Mouse (Mus musculus) urinary bladder, postnatal 10 days (tissue): ENCODE results near the gene Vasn.

ENCODE experiments used
- DNase-seq: peaks from one replicate; pipeline ENCODE4 v3.0.0; 2022; ENCODE audit warnings: low spot score

The Vasn gene

DNA sequence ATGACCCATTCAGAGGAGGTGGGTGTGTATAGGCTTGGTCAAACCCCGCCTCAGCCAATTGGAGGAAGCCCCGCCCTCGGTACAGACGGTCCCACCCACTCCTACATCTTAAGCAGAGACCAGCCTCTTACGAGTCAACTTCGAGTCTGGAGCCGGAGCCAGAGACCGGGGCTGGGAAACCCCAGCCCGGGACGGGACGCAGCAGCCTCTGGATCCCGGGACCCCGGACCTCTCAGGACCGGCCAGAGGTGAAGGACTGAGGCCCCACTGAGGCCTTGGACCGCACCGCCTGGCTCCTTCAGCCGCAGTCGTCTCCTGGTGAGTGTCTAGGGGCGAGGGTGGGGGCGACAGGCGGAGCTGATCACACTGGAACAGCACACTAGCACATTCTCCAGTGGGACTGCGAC lies at the start of gene Vasn, which contains the start of gene Dnaja3:
TSS of gene Vasn (plus strand) at position 111 of the 407 bp plus-strand sequence.
TSS of gene Dnaja3 (plus strand) at position 159 of the 407 bp plus-strand sequence.
- peak; percentile 58 for DNase-seq

DNA sequence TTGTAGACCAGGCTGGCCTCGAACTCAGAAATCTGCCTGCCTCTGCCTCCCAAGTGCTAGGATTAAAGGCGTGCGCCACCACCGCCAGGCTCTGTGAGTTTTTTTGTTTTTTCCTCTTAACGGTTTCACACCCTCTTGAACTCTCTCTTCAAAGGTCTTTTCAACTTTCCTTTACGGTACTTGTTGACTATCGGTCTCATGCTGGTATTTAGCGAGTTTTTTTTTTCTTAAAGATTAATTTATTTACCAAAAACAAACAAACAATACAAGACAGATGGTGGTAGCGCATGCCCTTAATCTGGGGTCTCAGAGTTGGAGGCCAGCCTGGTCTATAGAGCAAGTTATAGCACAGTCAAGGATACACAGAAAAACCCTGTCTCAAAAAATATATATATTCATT lies 49.5 kb upstream of the Vasn start:
- no peak for DNase-seq

DNA sequence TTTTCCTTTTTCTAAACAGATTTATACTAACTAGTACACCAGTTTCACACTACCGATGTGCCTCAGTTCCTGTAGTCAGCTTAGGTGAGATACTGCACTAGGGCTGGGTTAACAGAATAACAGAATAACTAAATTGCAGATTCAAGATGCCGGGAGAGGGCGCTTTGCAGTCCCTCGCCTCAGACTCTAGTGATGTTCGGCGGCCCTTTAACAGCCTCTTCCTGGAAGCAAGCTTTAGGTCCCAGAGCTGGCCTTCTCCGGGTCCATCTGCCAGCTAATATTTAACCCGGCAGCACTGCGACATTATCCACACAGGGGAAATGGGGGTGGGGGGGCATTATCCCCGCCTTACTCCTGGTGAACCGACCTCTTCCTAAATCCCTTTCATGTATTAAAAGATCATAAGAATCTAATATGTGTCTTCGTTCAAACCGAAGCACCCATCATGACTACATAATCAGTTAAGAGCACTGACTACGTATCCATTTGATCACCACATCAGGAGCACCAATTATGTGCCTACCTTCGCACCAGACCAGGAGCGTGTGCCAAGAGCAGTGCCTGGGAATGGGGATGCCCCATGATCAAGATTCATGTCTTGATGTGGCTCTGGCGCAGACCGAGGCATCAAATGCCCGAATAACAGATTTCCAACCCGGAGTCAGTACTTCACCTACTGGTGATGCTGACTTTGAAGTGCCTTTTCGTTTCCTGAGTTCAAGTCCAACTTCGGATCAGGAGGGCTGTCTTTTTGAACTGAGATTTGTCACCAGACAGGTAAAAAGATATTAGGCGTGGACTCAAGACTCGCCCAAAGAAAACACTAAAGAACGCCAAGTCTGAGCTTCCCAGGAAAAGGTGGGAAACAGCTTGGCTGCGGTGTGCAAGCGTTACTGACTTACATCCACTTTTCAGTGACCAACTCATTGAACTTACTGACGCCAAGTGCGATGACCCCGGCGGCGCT lies 46.5 kb upstream of the Vasn start:
- no peak for DNase-seq

DNA sequence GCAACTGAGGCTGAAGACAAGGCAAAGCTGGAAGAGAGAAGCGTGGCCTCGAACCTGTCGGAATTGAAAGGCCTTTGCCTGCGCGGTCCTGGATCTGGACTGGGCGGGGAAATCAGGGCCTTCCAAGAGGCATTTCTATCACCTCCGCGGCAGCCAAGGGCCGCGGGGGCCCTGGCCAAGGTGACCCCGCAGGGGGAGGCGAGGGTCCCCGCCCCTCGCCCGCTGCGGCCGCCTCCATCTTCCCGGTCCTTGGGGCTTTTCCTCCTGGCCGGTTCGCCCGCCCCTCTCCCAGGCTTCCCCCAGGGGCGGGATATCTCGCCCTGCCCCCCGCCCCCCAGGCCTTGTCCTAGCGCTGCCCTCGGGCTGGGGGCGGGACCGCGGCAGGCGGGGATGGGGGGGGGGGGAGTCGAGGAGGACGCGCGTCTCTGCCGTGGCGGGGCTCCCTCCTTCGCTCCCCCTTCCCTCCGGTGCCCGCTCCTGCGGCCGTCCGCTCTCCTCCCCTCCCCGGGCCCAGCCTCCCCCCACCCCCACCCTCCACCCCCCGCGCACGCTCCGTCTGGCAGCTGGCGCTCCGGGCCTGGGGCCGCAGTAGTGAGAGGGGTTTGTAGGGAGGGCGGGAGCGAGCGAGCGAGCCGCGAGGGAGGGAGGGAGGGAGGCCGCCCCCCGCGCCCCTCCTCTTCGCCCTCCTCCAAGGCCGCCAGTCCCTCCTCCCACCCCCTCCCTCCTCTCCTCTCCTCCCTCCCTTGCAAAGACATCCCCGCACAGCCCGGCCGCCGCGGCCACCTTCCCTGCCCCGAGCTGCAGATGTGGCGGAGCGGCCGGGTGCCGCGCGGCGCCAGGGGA lies 45.5 kb upstream of the Vasn start, which contains the start of gene Glis2:
TSS of gene Glis2 (plus strand) at position 743 of the 843 bp plus-strand sequence.
- no peak for DNase-seq

DNA sequence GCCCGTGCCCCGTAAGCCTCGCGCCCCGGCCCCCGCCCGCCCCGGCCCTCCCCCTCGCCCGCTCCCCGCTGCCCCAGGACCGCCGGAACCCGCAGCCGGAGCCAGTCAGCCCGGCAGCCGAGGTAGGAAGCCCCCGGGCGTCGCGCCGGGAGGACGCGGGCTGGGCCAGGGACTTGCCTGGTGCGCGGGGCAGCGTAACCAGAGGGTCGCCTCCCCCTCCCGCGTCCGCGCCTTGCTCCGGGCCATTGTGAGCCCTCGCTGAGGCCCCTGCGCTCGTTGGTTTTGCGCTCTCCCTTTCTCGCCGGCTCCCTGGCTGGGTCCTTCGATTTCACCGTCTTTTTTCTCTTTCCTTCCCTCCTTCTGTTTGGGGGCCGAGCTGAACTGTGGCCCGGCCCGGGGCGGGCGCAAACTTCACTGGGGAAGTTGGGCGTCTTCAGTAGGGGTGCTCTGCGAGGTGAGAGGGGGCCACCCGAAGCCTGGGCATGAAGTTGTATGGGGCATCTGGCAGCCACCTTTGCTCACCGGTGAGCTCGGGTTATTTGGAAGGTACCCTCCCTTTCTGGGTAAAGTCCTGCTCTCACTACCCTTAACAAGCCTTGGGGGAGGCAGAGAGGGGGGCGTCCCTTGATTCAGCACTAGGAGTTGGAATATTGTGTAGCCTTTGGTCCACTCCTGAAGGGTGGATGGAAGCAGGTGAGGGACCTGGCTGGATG lies 44.8 kb upstream of the Vasn start:
- no peak for DNase-seq

DNA sequence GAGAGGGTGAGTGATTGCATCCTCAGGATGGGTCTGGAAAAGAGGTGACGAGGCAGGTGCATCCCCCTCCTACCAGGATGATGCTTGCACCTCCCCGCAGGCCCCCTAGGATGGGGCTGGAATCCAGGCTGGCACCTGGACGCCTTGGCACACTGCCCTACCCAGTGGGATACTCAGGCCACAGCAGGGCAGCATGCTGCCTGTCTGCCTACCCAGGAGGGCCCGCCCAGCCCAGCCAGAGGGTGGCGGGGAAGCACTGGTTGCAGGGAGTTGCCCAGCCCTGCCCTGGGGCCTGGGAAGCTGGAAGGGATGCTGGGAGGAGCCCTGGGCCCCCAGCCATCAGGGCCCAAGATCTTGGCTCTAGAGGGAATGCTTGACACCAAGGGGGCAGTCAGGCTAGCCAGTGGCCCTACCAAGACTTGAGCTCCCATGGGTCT lies 44.2 kb upstream of the Vasn start:
- DNase-seq = no peak

DNA sequence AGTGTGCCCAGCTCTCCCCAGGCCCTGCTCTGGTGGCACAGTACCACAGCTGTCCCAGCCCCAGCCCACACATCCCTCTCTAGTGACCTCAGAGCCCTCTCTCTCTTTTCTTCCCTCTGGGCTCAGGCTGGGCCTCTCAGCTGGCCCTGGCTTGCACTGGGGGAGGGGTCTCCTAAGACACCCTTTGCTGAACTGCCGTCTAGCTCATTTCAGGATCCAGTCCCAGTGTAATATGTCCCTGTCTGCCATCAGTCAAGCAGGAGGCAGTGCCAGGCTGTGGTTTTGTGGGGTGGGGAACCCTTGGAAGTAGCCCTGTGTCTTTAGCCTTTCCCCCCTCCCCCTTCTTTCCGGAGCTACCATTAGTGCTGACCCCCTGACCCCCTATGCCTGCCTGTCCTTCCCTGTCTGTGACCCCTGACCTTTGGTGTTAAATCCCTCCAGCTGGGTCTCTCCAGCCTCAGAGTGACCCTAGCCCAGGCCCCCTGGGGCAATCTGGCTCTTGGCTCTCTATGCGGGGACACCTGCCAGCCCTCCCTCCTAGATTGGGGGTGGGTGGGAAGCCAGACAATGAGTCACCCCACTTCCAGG lies 43.5 kb upstream of the Vasn start:
- DNase-seq = no peak

DNA sequence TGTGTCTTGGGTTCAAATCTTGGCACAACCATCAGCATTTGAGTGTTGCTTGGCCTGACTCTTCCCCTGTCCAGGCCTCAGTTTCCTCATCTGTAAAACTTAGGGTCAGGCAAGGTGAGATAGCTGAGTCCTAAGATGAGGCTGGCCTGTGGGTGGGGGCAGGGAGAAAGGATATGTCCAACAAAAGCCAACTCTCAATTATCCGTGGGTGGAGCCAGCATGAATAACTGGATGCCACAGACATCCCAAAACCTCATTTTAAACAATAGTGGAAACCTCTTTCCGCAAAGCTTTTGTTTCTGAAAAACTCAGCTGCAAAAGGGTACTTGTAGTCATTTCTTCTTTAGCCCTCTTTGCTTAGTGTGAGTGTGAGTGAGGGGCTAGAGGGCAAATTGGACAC lies 42.9 kb upstream of the Vasn start:
- DNase-seq = no peak

DNA sequence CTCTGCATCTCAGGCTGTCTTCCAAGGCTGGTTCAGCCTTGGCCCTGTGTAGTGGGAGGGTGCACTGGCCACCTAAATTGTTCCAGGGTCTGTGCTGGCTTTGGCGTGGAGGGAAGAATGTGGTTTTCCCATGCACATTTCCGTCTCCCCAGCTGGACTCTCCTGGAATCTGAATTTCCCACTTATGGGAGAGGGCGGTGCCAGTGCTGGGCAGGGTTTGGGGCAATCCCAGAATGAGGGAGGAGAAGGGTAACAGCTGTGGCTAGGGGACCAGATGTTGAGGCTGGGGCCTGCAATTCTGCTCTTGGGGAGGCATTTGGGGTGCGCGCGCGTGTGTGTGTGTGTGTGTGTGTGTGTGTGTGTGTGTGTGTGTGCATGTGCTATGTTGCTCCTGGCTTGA lies 42.4 kb upstream of the Vasn start:
- no peak for DNase-seq

DNA sequence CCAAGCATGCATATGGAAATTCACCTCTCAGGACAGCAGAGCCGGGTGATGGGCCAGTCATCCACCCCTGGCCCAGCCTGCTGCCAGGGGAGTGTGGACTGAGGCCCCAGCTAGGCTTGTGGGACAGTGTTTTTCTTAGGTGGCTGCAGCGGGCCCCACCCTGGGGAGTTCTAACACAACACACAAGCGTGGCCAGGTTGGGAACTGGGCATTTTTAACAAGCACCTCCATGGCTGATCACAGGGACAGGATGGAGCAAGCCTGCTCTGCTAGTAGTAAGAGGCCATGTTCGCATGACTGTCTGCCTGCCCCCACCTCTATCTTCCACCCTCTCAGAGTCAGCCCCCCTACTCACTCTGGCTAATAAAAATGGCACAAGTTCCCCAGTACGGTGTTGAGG lies 41.7 kb upstream of the Vasn start:
- no peak for DNase-seq

DNA sequence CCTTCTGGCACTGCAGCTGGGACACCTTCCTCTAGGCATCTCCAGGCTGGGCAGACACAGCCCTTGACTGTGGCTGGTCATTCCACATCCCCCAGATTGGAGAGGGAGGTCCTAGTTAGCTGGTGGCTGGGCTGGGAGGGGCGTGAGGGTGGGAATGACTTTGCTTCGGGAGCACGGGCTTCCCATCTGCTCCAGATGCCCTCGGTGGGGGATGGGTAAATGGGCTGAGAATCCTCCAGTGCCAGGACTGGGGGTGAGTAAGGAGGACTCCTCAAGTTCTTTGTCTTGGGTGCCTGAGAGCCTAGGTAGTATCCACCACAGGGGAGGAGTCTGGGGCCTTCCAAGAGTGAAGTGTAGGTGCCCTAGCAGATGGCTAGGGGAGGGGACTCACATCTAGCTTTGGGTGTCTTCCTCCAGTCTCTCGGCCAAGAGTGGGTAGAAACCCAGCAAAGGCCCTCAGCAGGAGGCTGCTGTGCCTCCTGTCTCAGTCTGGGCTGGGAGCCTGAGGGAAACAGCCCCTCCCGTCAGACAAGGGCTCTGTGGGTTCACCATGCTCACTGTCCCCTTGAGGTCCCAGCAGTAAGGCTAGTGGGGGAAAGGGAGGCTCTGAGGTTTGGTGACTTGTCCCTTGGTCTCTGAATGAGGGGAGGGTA lies 40.7 kb upstream of the Vasn start:
- peak; percentile 7 for DNase-seq

DNA sequence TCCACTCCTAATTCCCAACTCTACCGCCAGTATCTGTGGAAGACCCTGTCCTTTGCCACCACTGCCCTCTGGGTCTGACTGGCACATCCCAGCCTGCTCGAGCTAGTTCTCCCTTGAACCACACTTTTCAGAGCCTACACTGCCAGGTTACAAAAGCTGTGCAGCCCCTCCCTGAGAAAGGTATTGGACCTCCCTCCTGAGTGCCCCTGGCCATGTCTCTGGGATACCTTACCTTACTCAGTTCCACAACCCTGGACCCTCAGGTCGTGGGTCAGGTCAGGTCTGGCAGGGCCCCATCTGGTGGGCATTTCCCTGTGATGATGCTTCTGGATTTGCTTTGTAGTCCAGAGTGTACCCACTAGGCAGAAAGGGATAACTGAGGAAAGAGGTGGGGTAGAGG lies 40.1 kb upstream of the Vasn start:
- DNase-seq = no peak

DNA sequence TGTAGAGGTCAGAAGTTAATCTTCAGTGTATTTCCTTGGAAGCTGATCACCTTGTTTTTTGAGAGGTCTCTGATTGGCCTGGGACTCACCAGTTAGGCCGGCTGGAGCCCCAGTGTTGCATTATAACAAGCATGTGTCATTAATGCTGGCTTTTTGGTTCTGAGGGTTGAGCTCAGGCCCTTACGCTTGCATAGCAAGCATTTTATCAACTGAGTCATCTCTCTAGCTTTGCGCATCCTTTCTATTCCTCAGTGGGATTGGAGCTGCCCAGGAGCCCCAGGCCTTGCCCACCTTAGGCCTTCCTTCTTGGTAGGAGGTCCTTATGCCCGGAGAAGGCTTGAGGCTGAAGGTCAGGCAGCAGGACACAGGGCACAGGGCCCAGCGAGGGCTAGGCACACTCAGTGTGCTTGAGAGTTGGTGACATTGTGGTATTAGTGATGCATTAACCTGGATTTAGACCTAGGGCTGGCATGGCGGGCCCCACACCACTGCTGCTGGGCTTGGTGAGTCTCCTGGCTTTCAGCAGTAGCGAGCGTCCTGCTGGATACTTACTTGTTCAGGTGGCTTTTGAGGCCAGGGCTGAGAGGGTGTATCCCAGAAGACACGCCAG lies 38.9 kb upstream of the Vasn start:
- DNase-seq = no peak

DNA sequence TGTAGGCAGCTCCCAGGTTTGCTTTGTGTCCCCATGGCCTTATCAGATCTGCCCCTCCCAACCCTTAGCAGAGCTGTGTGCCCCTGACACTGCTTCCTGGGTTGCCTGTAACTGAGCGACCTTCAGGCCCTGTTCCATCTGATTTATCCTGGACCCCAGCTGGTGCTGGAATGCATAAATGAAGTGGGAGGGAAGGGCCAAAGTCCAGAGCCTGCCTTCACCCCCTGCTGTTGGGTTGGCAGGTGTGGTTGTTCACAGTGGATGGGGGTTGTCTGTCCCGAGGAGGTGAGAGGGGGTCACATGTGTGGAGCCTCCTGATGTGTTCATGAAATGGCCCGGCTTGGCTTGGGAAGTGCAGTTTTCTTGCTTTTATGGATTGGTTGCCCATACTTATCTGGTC lies 37.6 kb upstream of the Vasn start:
- no peak for DNase-seq

DNA sequence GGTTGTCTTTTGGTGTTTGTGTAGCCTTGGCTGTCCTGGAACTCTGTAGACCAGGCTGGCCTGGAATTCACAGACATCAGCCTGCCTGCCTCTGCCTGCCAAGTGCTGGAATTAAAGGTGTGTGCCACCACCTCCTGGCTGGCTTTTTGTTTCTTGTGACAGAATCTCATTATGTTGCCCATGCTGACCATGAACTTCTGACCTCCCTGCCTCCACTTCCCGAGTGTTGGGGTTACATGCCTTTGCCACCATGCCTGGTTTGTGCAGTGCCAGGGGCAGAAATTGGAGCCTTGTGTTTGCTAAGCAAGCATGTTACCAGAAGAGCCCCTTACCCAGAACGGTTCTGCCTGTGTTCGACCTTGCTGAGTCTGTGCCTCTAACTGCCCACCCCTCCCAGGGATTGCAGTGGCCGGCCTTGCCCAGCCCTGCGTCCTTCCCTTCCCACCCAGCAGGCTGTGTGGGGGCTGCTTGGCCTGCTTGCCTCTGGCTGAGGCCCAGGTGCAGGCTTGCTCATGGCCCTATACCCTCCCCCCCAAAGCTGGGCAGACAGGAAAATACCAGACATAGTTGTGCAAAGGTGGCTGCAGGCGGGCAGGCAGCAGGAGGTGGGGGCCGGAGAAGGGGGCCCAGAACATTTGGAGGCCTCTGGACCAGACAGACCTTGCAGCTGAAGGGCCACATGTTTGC lies 36.8 kb upstream of the Vasn start:
- no peak for DNase-seq

DNA sequence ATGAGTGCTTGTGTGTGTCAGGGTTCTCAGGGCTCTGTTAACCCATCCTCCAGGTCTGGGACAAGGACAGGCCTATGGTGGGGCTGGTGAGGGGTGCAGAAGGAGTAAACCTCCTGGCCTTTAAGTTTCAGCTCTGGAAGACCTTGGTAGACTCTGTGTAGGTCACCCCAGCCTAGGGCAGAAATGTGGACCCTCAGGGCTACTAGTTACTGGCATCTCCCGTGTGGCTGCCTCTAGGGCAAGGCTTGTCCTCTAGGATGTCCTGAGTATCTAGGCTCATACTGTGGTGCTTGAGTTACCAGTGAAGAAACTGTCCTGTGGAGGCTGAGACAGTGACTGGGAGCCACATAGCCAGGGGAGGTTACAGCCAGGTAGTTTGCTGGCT lies 36.3 kb upstream of the Vasn start:
- no peak for DNase-seq

DNA sequence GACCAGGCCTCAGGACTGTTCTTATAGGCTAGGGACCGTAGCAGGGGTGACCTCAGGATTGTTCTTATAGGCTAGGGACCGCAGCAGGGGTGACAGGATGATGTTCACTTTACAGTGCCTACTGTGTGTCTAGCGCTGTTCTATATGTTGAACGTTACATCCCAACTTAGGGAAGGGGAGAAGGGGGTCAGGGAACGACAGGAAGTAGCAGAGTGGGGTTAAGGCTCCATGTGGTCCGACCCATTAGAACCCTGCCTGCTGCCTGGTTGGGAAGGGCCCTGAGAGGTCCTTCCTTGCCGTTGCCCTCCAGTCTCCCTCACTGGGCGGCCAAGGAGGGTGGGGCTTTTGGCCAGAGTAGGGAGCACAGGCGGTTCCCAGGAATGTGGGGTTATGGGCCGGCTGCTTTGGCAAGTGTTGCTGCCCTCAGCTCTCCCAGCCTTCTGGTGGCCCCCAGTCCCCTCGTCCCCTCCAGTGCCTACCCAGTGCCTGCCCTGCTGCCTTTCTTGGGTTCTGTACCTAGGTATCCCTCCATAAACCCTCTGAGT lies 35.4 kb upstream of the Vasn start:
- no peak for DNase-seq

DNA sequence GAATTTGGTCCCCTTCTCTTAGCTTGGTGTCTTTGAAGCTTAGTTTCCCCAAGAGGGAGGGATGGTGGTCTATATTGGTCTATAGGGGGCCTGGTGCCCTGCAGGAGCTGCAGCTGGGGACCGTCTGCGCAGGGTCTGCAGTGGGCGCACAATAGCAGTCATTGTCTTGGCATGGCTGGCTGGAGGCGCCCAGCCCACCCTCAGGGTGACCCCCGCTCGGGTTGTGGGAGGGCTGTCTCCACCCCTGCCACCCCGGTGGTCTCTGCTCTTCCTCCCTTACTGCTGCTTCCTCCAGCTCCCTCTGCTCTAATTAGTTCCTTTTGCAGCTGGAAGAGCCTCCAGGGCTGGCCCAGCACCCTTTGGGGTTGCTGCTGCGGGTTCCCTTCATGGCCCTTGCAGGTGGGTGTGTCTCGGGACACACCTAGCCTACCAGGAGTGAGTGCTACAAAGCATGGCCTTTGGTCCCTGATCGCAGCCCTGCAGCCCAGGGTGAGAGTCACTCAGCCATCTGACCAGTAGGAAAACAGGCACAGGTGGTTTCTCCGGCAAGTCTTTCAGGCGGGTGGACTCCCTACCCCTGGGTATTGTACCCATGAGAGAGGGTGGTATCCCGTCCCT lies 34.1 kb upstream of the Vasn start:
- no peak for DNase-seq

DNA sequence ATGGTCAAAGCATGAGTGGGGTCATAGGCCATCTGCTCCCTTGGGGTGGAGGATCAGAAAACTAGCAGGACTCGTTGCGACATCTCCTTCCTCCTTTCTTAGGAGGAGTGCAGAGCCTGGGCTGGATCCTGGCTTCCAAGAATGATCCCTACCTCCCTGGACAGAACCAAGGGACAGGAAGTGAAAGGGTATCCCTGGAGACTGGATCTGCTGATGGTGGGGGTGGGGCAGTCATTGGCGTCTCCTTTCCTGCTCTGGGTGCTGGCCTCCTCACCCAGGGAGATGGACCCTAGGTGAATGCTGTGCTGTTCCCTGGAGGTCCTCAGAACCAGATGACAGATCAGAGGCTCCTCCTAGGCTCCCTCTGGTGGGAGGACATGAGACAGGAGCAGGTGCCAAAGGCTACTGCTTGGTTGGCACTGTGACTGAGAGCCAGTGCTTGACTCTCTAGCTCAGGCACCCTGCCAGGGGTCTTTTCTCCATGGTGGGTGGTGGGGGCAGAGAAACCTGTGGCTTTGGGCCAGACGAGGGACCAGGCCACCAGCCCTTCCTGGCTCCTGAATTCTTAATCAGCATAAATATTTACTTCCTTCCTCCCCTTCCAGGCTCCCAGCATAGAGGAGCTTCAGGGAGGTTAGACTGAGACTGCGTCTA lies 33.2 kb upstream of the Vasn start:
- no peak for DNase-seq
